In genomic region chr5:72558716-72559526, GRCm38 (mm10) we compare ENCODE assay signal across 8 mouse cellular contexts. TPM values are rescaled to one million over a fixed set of nuclear protein-coding genes. Genes with fewer than 3 reads are reported as not detected.
DNase-seq lines count a peak whose midpoint lies in the region; ATAC-seq and TF ChIP-seq lines count a peak whose summit lies in the region.

No protein-coding gene starts in this region.

- no peak for TF ChIP-seq POLR2A in testis, adult 2 months (IDR thresholded peaks at IDR 0.05; ENCODE audit: control insufficient read depth, low read depth, low read length)

- under 1% methylated on average over 57 of the region's 57 CpGs for WGBS in intestine, embryonic 16.5 days

- H3K27ac ChIP-seq in intestine, embryonic 16.5 days (ENCODE audit: low read length), result peak overlapping the region; percentile 59
- H3K27ac ChIP-seq in testis, adult 2 months (ENCODE audit: control insufficient read depth, insufficient read depth, low read depth, low read length), result peak overlapping the region; percentile 98

- no peaks in the 10 kb centered on the region for H3K9me3 ChIP-seq in intestine, embryonic 16.5 days (ENCODE audit: control insufficient read depth, low read length)

- peaks cover 5% of the 10 kb centered on the region for H3K4me1 ChIP-seq in intestine, embryonic 16.5 days (ENCODE audit: control insufficient read depth, insufficient read depth, low read length)
- H3K4me1 ChIP-seq in testis, adult 2 months (ENCODE audit: control insufficient read depth, insufficient read depth, low read length), result peaks cover 2% of the 10 kb centered on the region; the same call in 1 of the 2 replicates

- H3K36me3 ChIP-seq in intestine, embryonic 16.5 days (ENCODE audit: control insufficient read depth, insufficient read depth, low read length), result 0 out of 2 replicates have a peak, but pooled peaks cover 3% of the 10 kb centered on the region
- H3K36me3 ChIP-seq in testis, adult 2 months (ENCODE audit: control insufficient read depth, insufficient read depth, low read length), result peaks cover 2% of the 10 kb centered on the region; the same call in 1 of the 2 replicates

- H3K27me3 ChIP-seq in intestine, embryonic 16.5 days (replicated peaks; ENCODE audit: control insufficient read depth, insufficient read depth, low read length), result no peaks in the 10 kb centered on the region
- no peaks in the 10 kb centered on the region for H3K27me3 ChIP-seq in testis, adult 2 months (ENCODE audit: control insufficient read depth, insufficient read depth, low read length)

- ATAC-seq in intestine, embryonic 16.5 days, result peak; percentile 73
- ATAC-seq in megakaryocyte-erythroid progenitor cell, adult 5-6 weeks (replicated peaks; ENCODE audit: low FRiP score, low TSS enrichment, poor library complexity, severe bottlenecking), result peak; percentile 76

- H3K4me2 ChIP-seq in intestine, embryonic 16.5 days (ENCODE audit: low read depth, low read length), result peak overlapping the region; percentile 83

- H3K4me3 ChIP-seq in intestine, embryonic 16.5 days (ENCODE audit: low read length), result peak overlapping the region; percentile 98
- H3K4me3 ChIP-seq in testis, adult 2 months (ENCODE audit: control insufficient read depth, low read depth, low read length), result peak overlapping the region; percentile 92

- peak overlapping the region; percentile 95 for H3K9ac ChIP-seq in intestine, embryonic 16.5 days (ENCODE audit: low read depth, low read length)

- TF ChIP-seq CTCF in testis, adult 2 months (IDR thresholded peaks at IDR 0.05; ENCODE audit: control insufficient read depth, insufficient read depth, insufficient replicate concordance, low read depth, low read length), result no peak

- peak; percentile 49 to 68 for DNase-seq in cerebellum, adult 18-20 months
- DNase-seq in cerebellum, adult 11 months, result no peak
- peak; percentile 49 for DNase-seq in urinary bladder, adult 2 months (ENCODE audit: low spot score)
- no peak for DNase-seq in urinary bladder, postnatal 10 days (ENCODE audit: low spot score)
- DNase-seq in frontal cortex, adult 2 months (ENCODE audit: extremely low spot score in 1 of 2, low spot score in 1 of 2), result peak; percentile 10

RNA-seq across cellular contexts. Expression of gene Nfxl1, which starts 0.6 kb away (rescaled TPM):
- 9.6 and 12.9 TPM in 2 replicates for polyA plus RNA-seq in urinary bladder, adult 2 months (2012; rRNA removed)
- 11.9 and 12.3 TPM in 2 replicates for polyA plus RNA-seq in frontal cortex, adult 2 months (2012; rRNA removed)
- polyA plus RNA-seq in intestine, embryonic 16.5 days (2015; fragmentation: Nextera tagmentation; extraction: Ambion mirVana), result 9.6 and 11.3 TPM in 2 replicates
- total RNA-seq in megakaryocyte-erythroid progenitor cell, adult 5-6 weeks (2014; fragmentation: Nextera tagmentation), result 18.6 and 18.9 TPM in 2 replicates
- 9.7 and 13.8 TPM in 2 replicates for total RNA-seq in megakaryocyte-erythroid progenitor cell, adult 5-6 weeks (2017)
- polyA plus RNA-seq in testis, adult 2 months (2012; rRNA removed), result 10.6 and 12.1 TPM in 2 replicates

RNA-seq across cellular contexts. Expression of gene Zar1, which starts 22.1 kb away (rescaled TPM):
- polyA plus RNA-seq in urinary bladder, adult 2 months (2012; rRNA removed), result not detected in 2 replicates
- polyA plus RNA-seq in frontal cortex, adult 2 months (2012; rRNA removed), result 4.3 and 4.5 TPM in 2 replicates
- polyA plus RNA-seq in intestine, embryonic 16.5 days (2015; fragmentation: Nextera tagmentation; extraction: Ambion mirVana), result 0.09 TPM in 1 of 2 replicates, not detected in the other
- not detected in 2 replicates for total RNA-seq in megakaryocyte-erythroid progenitor cell, adult 5-6 weeks (2014; fragmentation: Nextera tagmentation)
- total RNA-seq in megakaryocyte-erythroid progenitor cell, adult 5-6 weeks (2017), result not detected in 2 replicates
- not detected in 2 replicates for polyA plus RNA-seq in testis, adult 2 months (2012; rRNA removed)

RNA-seq across cellular contexts. Expression of gene Gm5868, which starts 28.4 kb away (rescaled TPM):
- 0.52 and 1.0 TPM in 2 replicates for polyA plus RNA-seq in urinary bladder, adult 2 months (2012; rRNA removed)
- polyA plus RNA-seq in frontal cortex, adult 2 months (2012; rRNA removed), result 0.21 and 0.34 TPM in 2 replicates
- polyA plus RNA-seq in intestine, embryonic 16.5 days (2015; fragmentation: Nextera tagmentation; extraction: Ambion mirVana), result 0.29 and 0.42 TPM in 2 replicates
- not detected in 2 replicates for total RNA-seq in megakaryocyte-erythroid progenitor cell, adult 5-6 weeks (2014; fragmentation: Nextera tagmentation)
- total RNA-seq in megakaryocyte-erythroid progenitor cell, adult 5-6 weeks (2017), result not detected in 2 replicates
- polyA plus RNA-seq in testis, adult 2 months (2012; rRNA removed), result not detected in 2 replicates

RNA-seq across cellular contexts. Expression of gene Corin, which starts 54.6 kb away (rescaled TPM):
- 0.22 and 0.28 TPM in 2 replicates for polyA plus RNA-seq in urinary bladder, adult 2 months (2012; rRNA removed)
- polyA plus RNA-seq in frontal cortex, adult 2 months (2012; rRNA removed), result 0.08 and 0.14 TPM in 2 replicates
- polyA plus RNA-seq in intestine, embryonic 16.5 days (2015; fragmentation: Nextera tagmentation; extraction: Ambion mirVana), result 0.22 and 0.32 TPM in 2 replicates
- total RNA-seq in megakaryocyte-erythroid progenitor cell, adult 5-6 weeks (2014; fragmentation: Nextera tagmentation), result not detected in 2 replicates
- total RNA-seq in megakaryocyte-erythroid progenitor cell, adult 5-6 weeks (2017), result not detected in 2 replicates
- 6.4 and 11.2 TPM in 2 replicates for polyA plus RNA-seq in testis, adult 2 months (2012; rRNA removed)

Comparison
In these comparisons a context has a peak if more than half of its experiments do, and no peak if none do; other contexts are left out.
1. DNase-seq: peak in cerebellum, adult 18-20 months (2 of 2), urinary bladder, adult 2 months (single experiment) and frontal cortex, adult 2 months (2 of 2); none in cerebellum, adult 11 months (single experiment) and urinary bladder, postnatal 10 days (single experiment).